9 mouse cellular contexts compared by ENCODE assay signal in genomic region chr4:82504284-82505120, GRCm38 (mm10).
DNase-seq lines count a peak whose midpoint lies in the region; ATAC-seq lines count a peak whose summit lies in the region.
"Had no signal": no experiment of that assay in that cellular context is flagged by ENCODE, and none has a peak within 500 bp of the region (broad histone marks: within the 10 kb centered on the region; RNA-seq: fewer than 3 reads in every experiment).

No protein-coding gene starts in this region.

- WGBS in embryonic facial prominence, embryonic 15.5 days, result under 1% methylated on average over 62 of the region's 62 CpGs
- WGBS in limb, embryonic 10.5 days, result under 1% methylated on average over 61 of the region's 62 CpGs
- under 1% methylated on average over 57 of the region's 62 CpGs for WGBS in neural tube, embryonic 11.5 days

- ATAC-seq in embryonic facial prominence, embryonic 15.5 days (ENCODE audit: insufficient number of reproducible peaks, low FRiP score, low TSS enrichment, low read depth), result no peak
- ATAC-seq in neural tube, embryonic 11.5 days (ENCODE audit: insufficient read depth, low FRiP score, low TSS enrichment), result no peak; the same call in 1 of the 2 replicates

- H3K4me2 ChIP-seq in embryonic facial prominence, embryonic 15.5 days (replicated peaks), result peak overlapping the region; percentile 95
- peak overlapping the region; percentile 93 for H3K4me2 ChIP-seq in neural tube, embryonic 11.5 days (ENCODE audit: low read depth)

- peak overlapping the region; percentile 100 for H3K27ac ChIP-seq in embryonic facial prominence, embryonic 15.5 days (replicated peaks)
- H3K27ac ChIP-seq in limb, embryonic 10.5 days, result peak overlapping the region; percentile 100
- H3K27ac ChIP-seq in neural tube, embryonic 11.5 days (ENCODE audit: low read depth, low read length), result peak overlapping the region; percentile 98

- intact Hi-C loops in heart, postnatal 36 days (cut with DNase I), result loop anchor here (2.0 to 5.0 kb wide), 7 partner anchors 37 to 437 kb away; no protein-coding TSS in a partner anchor

- no peaks in the 10 kb centered on the region for H3K36me3 ChIP-seq in embryonic facial prominence, embryonic 15.5 days
- H3K36me3 ChIP-seq in limb, embryonic 10.5 days, result no peaks in the 10 kb centered on the region
- H3K36me3 ChIP-seq in neural tube, embryonic 11.5 days (ENCODE audit: control insufficient read depth, insufficient read depth, low read length), result no peaks in the 10 kb centered on the region

- H3K4me1 ChIP-seq in embryonic facial prominence, embryonic 15.5 days, result peaks cover 24% of the 10 kb centered on the region
- peaks cover 43% of the 10 kb centered on the region for H3K4me1 ChIP-seq in limb, embryonic 10.5 days
- H3K4me1 ChIP-seq in neural tube, embryonic 11.5 days (ENCODE audit: control insufficient read depth, insufficient read depth, low read length), result peaks cover 29% of the 10 kb centered on the region; the same call in 1 of the 2 replicates

- H3K9ac ChIP-seq in embryonic facial prominence, embryonic 15.5 days, result peak overlapping the region; percentile 97
- H3K9ac ChIP-seq in neural tube, embryonic 11.5 days (ENCODE audit: low read length), result peak overlapping the region; percentile 93

- no peaks in the 10 kb centered on the region for H3K9me3 ChIP-seq in embryonic facial prominence, embryonic 15.5 days (replicated peaks)
- no peaks in the 10 kb centered on the region for H3K9me3 ChIP-seq in limb, embryonic 10.5 days (replicated peaks)
- H3K9me3 ChIP-seq in neural tube, embryonic 11.5 days (ENCODE audit: control insufficient read depth, low read length), result no peaks in the 10 kb centered on the region

- peak; percentile 94 for DNase-seq in heart, adult 11 months
- no peak for DNase-seq in heart, adult 9 months (ENCODE audit: low spot score in 2 of 2)
- DNase-seq in ZHBTc4 (ENCODE audit: low read depth, low spot score), result peak; percentile 64
- peak; percentile 55 to 67 for DNase-seq in heart, postnatal 36 days
- peak; percentile 78 for DNase-seq in limb, embryonic 10.5 days (ENCODE audit: low spot score)
- DNase-seq in neural tube, embryonic 11.5 days (ENCODE audit: low spot score), result peak; percentile 61
- DNase-seq in B cell, adult 2 months, result no peak

- peak overlapping the region; percentile 86 for H3K4me3 ChIP-seq in embryonic facial prominence, embryonic 15.5 days (replicated peaks)
- peak overlapping the region; percentile 86 for H3K4me3 ChIP-seq in limb, embryonic 10.5 days
- H3K4me3 ChIP-seq in neural tube, embryonic 11.5 days (ENCODE audit: low read depth, low read length), result peak overlapping the region; percentile 85

- H3K27me3 ChIP-seq in embryonic facial prominence, embryonic 15.5 days, result no peaks in the 10 kb centered on the region
- no peaks in the 10 kb centered on the region for H3K27me3 ChIP-seq in limb, embryonic 10.5 days (ENCODE audit: low read depth, poor library complexity, severe bottlenecking)
- no peaks in the 10 kb centered on the region for H3K27me3 ChIP-seq in neural tube, embryonic 11.5 days (ENCODE audit: control insufficient read depth, insufficient read depth, low read length)
- H3K27me3 ChIP-seq: CH12.LX had no signal

Comparison
In these comparisons a context has a peak if more than half of its experiments do, and no peak if none do; other contexts are left out.
1. DNase-seq: peak in heart, adult 11 months (single experiment), ZHBTc4 (single experiment), heart, postnatal 36 days (2 of 2), limb, embryonic 10.5 days (single experiment) and neural tube, embryonic 11.5 days (single experiment); none in heart, adult 9 months (0 of 2) and B cell, adult 2 months (0 of 2).
2. Peak in every context shown above with its lines, with median percentiles within 50 percentile points of each other: H3K27ac ChIP-seq and H3K4me3 ChIP-seq.